Mouse (Mus musculus) neural tube, embryonic 12.5 days (tissue): Measurements from ENCODE around the gene Rph3al. TPM values are rescaled to one million over a fixed set of nuclear protein-coding genes. Genes with fewer than 3 reads are reported as not detected.

Experiments used
- ATAC-seq: fragments of 200-750 bp; cut with Nextera tagmentation; 2 replicates; pipeline ENCODE4 v1.8.0; 2017; ENCODE audit warnings: low read depth, mild to moderate bottlenecking, moderate TSS enrichment, moderate library complexity; ENCODE audit not compliant: low FRiP score
- H3K27ac ChIP-seq: fragments of 300-500 bp; sonication (generic); 2 replicates; pipeline ENCODE4 v1.5.1; 2016
- H3K27me3 ChIP-seq: fragments of 300-500 bp; sonication (generic); replicated peaks from 2 replicates; pipeline ENCODE4 v1.6.1; 2016; ENCODE audit warnings: mild to moderate bottlenecking
- H3K36me3 ChIP-seq: fragments of 300-500 bp; sonication (generic); 2 replicates; pipeline ENCODE4 v1.6.1; 2016; ENCODE audit warnings: mild to moderate bottlenecking
- H3K4me1 ChIP-seq: fragments of 300-500 bp; sonication (generic); 2 replicates; pipeline ENCODE4 v1.6.1; 2016
- H3K4me2 ChIP-seq: fragments of 300-500 bp; sonication (generic); replicated peaks from 2 replicates; pipeline ENCODE4 v1.6.1; 2016; ENCODE audit warnings: mild to moderate bottlenecking
- H3K4me3 ChIP-seq: fragments of 300-500 bp; sonication (generic); 2 replicates; pipeline ENCODE4 v1.5.1; 2016
- H3K9ac ChIP-seq: fragments of 300-500 bp; sonication (generic); 2 replicates; pipeline ENCODE4 v1.6.1; 2016; ENCODE audit warnings: mild to moderate bottlenecking
- H3K9me3 ChIP-seq: fragments of 300-500 bp; sonication (generic); 2 replicates; pipeline ENCODE4 v1.6.1; 2016; ENCODE audit warnings: mild to moderate bottlenecking
- WGBS: fragments of 180-500 bp; shearing (Covaris S2); methylation state at CpG from one replicate; pipeline ENCODE4 v1.1.7; 2016; 5-methylcytosine and 5-hydroxymethylcytosine counted together
- polyA plus RNA-seq: library from polyadenylated mRNA; unstranded; fragments of >200 nt; fragmentation: Nextera tagmentation; extraction: Ambion mirVana; gene quantifications from 2 replicates; pipeline ENCODE4 v1.2.1, GENCODE M21; 2016

The Rph3al gene
- polyA plus RNA-seq, 1 experiment from 2014 or later: 1.1 TPM

- Histone ChIP-seq H3K27me3 (peaks cover 55% of the 10 kb centered on the region), H3K27ac (no peak overlapping the region), H3K36me3 (no peaks in the 10 kb centered on the region), H3K4me1 (peaks cover 21% of the 10 kb centered on the region), H3K4me3 (peak overlapping the region; percentile 52), H3K9me3 (no peaks in the 10 kb centered on the region), H3K4me2 (peak overlapping the region; percentile 70), H3K9ac (peak overlapping the region; percentile 48; the same call in 1 of the 2 replicates)
- ATAC-seq: no peak; the same call in 1 of the 2 replicates
- WGBS: 4% methylated on average over 45 of the region's 45 CpGs
Observed at GRCm38 (mm10) chr11:75794602-75795320, 143.5 kb downstream of the Rph3al start.

- Histone ChIP-seq H3K4me1 (peaks cover 15% of the 10 kb centered on the region), H3K9me3 (no peaks in the 10 kb centered on the region), H3K27me3 (peaks cover 53% of the 10 kb centered on the region), H3K4me3 (no peak overlapping the region), H3K36me3 (no peaks in the 10 kb centered on the region), H3K27ac (no peak overlapping the region), H3K4me2 (no peak overlapping the region), H3K9ac (no peak overlapping the region)
- ATAC-seq: no peak
- 73% methylated on average over 5 of the region's 5 CpGs for WGBS
Observed at GRCm38 (mm10) chr11:75793351-75793750, 144.9 kb downstream of the Rph3al start.

GRCm38 (mm10) chr11:75792535-75792934 lies 145.7 kb downstream of the Rph3al start:
- no peaks in the 10 kb centered on the region for H3K9me3 ChIP-seq
- peaks cover 18% of the 10 kb centered on the region for H3K4me1 ChIP-seq
- ATAC-seq: no peak
- no peaks in the 10 kb centered on the region for H3K36me3 ChIP-seq
- no peak overlapping the region for H3K9ac ChIP-seq
- H3K27me3 ChIP-seq: peaks cover 51% of the 10 kb centered on the region
- no peak overlapping the region for H3K4me2 ChIP-seq
- H3K4me3 ChIP-seq: no peak overlapping the region
- 76% methylated on average over 5 of the region's 5 CpGs for WGBS
- H3K27ac ChIP-seq: no peak overlapping the region

DNA sequence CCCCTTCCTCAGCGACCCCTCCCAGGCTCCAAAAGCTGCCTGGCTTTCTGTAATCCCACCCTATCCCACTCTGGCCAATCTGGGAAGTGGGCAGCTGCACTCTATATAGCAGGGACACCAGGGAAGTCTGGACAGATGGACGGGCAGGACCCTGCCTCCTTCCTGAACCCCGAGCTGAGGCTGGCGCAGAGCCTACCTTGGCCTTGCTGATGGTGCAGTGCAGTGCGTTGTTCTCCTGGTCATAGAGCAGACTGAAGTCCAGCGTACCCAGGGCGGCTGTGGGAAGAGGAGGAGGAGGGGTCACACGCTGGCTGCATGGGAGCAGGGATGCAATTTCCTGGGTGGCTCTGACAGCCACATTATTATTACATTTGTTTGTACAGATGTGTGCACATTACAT lies 152.3 kb downstream of the Rph3al start:
- no peak for ATAC-seq
- Histone ChIP-seq H3K27me3 (no peaks in the 10 kb centered on the region), H3K4me3 (no peak overlapping the region), H3K9me3 (no peaks in the 10 kb centered on the region), H3K36me3 (no peaks in the 10 kb centered on the region), H3K4me1 (0 out of 2 replicates have a peak, but pooled peaks cover 3% of the 10 kb centered on the region), H3K9ac (no peak overlapping the region), H3K4me2 (no peak overlapping the region), H3K27ac (no peak overlapping the region)
- 75% methylated on average over 8 of the region's 8 CpGs for WGBS

DNA sequence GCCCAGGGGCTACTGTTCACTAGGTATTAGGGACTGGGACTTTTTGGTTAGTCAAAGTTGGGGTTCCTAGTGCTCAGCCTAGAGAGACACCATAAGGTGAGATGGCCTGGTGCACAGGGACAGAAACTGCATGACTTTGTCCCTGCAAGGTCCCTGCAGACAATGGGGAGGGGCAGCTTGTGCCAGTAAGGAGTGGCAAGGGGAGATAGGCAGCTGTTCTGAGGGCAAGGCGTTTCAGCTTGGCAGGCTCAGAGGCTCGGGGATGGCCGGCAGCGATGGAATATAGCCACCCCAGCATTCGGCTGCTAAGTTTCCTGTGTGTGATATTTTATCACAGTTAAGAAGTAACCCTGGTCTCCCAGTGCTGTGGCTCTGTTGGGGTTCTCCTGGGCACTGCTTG lies 154.4 kb downstream of the Rph3al start:
- ATAC-seq: no peak
- H3K27ac ChIP-seq: no peak overlapping the region
- H3K4me1 ChIP-seq: 0 out of 2 replicates have a peak, but pooled peaks cover 3% of the 10 kb centered on the region
- no peak overlapping the region for H3K4me3 ChIP-seq
- WGBS: 88% methylated on average over 5 of the region's 5 CpGs
- H3K36me3 ChIP-seq: no peaks in the 10 kb centered on the region
- H3K9ac ChIP-seq: no peak overlapping the region
- H3K9me3 ChIP-seq: no peaks in the 10 kb centered on the region
- no peak overlapping the region for H3K4me2 ChIP-seq
- H3K27me3 ChIP-seq: no peaks in the 10 kb centered on the region

GRCm38 (mm10) chr11:75781919-75782318 lies 156.3 kb downstream of the Rph3al start:
- Histone ChIP-seq H3K9ac (no peak overlapping the region), H3K4me1 (no peaks in the 10 kb centered on the region), H3K27me3 (no peaks in the 10 kb centered on the region), H3K4me3 (no peak overlapping the region), H3K9me3 (no peaks in the 10 kb centered on the region), H3K27ac (no peak overlapping the region), H3K36me3 (no peaks in the 10 kb centered on the region), H3K4me2 (no peak overlapping the region)
- no peak for ATAC-seq
- WGBS: 24% methylated on average over 6 of the region's 6 CpGs

Other genes starting within 250 kb of the Rph3al start
- 1,355 and 1,381 TPM in 2 replicates for gene Ywhae, start 205.6 kb downstream of the Rph3al start, polyA plus RNA-seq
- gene Doc2b, start 142.4 kb downstream of the Rph3al start, polyA plus RNA-seq: 0.59 and 0.82 TPM in 2 replicates
- gene 1700016K19Rik, start 61.5 kb upstream of the Rph3al start, polyA plus RNA-seq: 0.28 TPM in 1 of 2 replicates, not detected in the other
- 23.0 and 23.6 TPM in 2 replicates for gene Rflnb, start 89.4 kb upstream of the Rph3al start, polyA plus RNA-seq
- gene Vps53, start 241.2 kb upstream of the Rph3al start, polyA plus RNA-seq: 61.7 and 62.2 TPM in 2 replicates
- gene Fam57a, start 241.2 kb upstream of the Rph3al start, polyA plus RNA-seq: 30.4 and 30.6 TPM in 2 replicates